Mouse (Mus musculus): Measurements from ENCODE around the gene Csf2rb2.
"Not testable (repeated sequence)": the region's sequence is repeated elsewhere in the genome, so short reads cannot be mapped to it uniquely, and the experiment has no call there.

Gene Csf2rb2

DNA sequence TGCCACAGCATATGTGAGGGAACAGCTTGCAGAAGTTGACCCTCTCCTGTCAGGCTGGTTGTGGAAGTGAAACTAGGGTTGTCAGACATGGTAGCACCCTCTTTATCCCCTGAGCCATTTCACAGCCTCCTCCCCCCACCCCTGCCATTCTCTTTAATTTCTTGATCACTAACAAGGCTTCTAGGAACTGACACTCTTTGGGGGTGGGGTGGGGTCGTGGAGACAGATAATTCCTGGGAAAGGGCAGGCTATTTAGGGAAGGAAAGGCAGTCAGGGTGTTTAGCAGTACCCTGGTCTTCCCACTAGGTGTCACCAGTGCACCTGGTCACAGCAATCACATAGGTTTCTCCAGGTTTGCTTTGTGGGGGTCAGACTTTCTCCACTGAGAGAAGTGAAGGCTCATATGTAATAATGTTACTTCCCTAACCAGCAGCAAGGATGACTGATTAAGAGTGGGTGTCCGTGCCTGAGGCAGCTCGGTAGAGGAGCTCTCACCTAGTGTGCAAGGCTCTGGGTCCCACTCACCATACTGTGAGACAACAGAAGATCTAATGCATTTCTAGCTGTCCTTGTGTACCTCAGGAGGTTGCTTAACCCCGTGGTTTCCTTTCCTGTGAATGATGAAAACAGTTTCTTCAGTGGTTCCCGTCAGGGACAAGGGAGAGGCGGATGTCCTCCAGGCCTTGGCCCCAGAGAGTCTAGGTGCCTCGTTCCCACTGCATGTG, 48.0 kb downstream of the Csf2rb2 start:
- DNase-seq (ENCODE audit: low spot score), result no peak

DNA sequence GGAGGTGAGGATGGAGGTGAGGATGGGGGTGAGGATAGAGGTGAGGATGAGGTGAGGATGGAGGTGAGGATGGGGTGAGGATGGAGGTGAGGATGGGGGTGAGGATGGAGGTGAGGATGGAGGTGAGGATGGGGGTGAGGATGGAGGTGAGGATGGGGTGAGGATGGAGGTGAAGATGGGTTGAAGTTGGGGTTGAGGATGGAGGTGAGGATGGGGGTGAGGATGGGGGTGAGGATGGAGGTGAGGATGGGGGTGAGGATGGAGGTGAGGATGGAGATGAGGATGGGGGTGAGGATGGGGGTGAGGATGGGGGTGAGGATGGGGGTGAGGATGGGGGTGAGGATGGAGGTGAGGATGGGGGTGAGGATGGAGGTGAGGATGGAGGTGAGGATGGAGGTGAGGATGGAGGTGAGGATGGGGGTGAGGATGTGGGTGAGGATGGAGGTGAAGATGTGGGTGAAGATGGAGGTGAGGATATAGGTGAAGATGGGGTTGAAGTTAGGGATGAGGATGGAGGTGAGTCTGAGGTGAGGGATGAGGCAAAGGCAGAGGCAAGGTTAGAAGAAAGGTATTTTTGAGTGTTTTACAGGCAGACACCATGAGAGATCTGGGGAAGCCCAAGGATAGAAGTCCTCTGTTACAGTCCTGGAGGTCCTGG, 48.8 kb downstream of the Csf2rb2 start:
- DNase-seq (ENCODE audit: low spot score), result not testable (repeated sequence)

DNA sequence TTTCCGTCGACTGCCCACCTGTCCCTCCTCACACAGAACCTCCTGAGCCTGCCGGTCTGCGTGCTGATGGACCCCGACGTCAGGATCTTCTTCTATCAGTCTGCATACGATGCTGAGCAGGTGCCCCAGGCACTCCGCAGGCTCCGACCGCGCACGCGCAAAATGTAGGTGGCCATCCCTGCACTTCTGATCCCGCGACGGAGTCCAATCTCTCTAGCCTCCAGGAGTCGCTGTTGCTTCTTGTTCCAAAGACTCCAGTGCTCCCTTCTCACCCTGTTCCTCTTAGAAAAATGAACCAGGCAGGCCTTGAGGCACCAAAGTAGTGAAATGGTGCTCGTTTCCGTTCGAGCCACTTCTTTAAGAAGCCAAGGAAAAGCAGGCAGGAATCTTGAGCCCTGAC, 50.8 kb downstream of the Csf2rb2 start:
- DNase-seq (ENCODE audit: low spot score), result no peak

- DNase-seq (ENCODE audit: low spot score), result no peak
Observed at GRCm38 (mm10) chr15:78248410-78248809, 57.1 kb downstream of the Csf2rb2 start.

DNA sequence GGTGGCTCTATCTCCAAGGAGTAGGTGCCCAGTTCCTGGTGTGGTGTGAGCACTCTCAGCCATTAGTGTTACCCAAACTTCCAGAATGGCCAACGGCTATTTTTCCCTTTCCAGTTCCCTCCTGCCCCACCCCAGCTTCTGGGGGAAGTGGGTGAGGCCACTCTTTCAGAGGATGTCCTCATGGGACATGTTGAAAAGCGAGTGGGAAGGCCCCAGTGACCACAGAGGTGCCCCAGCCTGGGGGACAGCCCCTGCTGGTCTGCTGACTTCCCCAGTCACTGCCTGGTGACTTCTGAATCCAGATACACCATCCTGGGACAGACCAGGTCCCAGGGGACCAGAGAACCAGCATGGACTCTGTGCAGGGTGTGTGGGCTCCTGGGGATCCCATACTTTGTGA, 57.9 kb downstream of the Csf2rb2 start:
- no peak for DNase-seq (ENCODE audit: low spot score)

DNA sequence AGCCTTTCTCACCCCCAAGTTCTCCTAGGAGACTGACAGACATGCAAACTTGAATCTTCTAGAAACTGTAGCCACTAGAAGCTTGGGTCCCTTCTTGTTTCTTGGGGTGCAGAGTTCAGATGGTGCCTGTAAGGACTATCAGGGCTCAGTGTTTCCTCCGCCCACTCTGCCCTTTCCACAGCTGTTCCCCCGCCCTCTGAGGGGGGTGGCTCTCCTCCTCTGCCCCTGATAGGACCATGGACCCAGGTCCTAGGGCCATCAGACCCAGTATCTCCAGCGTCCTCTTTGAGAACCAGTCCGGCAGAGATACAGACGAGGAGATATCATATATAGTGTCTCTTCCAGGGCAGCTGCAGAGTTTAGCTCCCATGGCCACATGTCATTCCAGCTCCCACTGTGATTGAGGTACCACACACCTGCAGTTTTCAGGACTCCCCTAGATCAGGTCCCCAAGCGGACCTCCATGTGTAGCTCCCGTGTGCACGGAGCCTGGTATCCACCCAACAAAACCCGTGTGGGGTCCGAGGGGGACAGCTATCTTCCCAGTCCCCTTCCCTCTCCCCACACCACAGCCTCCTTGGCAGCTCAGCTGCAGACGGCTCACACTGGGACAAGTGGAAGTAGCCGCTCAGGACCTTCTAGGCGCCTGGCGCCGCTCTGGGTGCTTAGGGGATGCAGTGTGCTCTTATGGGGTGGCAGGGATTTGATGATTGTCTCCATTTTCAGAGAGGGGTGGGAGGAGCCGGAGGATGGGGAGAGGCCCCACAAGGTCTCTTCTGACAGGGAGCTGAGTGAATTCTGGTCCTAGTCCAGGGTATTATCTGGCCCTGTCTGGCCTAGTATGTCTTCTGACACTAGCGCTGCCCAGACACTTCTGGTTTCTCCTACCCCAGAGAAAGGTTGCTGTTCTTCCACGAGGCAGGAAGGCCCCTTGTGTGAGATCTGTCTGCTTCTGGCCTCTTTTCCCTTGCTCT, 59.1 kb downstream of the Csf2rb2 start:
- no peak for DNase-seq (ENCODE audit: low spot score)

GRCm38 (mm10) chr15:78244695-78245492, 60.6 kb downstream of the Csf2rb2 start, which contains the start of gene Ncf4:
Gene Ncf4 (plus strand): TSS chr15:78244801.
- DNase-seq (ENCODE audit: low spot score), result no peak

GRCm38 (mm10) chr15:78243774-78244173, 61.7 kb downstream of the Csf2rb2 start:
- no peak for DNase-seq (ENCODE audit: low spot score)

DNA sequence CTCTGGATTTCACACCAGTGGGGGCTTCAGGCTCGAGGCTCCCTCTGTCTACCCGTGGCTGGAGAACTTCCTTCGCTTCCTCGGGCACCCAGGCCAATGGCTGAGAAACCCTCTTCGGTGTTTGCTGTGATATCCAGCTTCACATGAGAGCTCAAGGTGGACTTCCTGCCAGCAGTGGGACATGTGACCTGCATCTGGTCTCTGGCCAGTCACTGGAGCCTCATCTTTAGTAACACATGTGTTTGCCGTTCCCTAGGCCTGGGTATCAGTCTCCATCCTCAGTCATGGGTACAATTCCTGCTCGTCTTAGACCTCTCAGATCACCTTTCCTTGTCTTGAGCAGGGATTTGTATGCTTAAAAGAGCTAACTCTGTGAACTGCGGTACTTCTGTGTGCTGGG, 62.5 kb downstream of the Csf2rb2 start:
- DNase-seq (ENCODE audit: low spot score), result no peak

DNA sequence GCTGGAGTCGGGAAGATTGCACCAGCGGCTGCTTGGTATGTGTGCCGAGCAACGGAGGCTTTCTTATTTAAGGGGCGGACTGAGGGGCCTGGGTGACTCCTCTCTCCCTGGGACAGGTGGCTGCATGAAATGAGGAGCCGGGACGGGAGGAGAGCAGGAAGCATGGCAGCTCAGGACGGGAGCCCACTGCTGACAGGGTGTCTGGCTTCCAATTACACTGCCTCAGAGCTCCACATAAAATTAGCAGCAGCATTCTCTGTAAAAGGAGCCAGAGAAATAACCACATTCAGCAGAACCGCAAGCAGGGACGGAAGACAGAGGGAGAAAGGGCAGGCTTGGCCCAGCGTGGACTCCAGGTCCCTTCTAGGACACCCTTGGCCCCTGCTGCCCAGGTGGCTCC, 64.2 kb downstream of the Csf2rb2 start:
- no peak for DNase-seq (ENCODE audit: low spot score)

- no peak for DNase-seq (ENCODE audit: low spot score)
Observed at GRCm38 (mm10) chr15:78239956-78240617, 65.4 kb downstream of the Csf2rb2 start.

DNA sequence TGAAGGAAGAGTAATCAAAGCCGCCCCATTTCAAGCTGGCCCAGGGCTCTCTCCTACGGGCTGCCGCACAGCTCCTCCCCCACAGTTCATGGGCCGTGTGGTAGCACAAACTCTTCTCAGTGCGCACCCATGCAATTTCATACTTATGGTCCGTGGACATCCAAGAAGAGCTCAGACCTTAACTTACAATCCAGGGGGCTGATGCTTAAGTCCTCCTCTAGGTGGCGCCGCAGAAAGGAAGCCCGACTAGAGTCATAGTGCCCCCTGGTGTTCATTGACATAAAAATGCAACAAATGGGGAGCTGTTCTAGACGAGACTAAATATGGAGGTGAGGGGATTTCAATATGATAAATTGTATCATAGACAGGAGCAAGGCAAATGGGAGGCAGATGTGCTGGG, 66.1 kb downstream of the Csf2rb2 start:
- DNase-seq (ENCODE audit: low spot score), result no peak

DNA sequence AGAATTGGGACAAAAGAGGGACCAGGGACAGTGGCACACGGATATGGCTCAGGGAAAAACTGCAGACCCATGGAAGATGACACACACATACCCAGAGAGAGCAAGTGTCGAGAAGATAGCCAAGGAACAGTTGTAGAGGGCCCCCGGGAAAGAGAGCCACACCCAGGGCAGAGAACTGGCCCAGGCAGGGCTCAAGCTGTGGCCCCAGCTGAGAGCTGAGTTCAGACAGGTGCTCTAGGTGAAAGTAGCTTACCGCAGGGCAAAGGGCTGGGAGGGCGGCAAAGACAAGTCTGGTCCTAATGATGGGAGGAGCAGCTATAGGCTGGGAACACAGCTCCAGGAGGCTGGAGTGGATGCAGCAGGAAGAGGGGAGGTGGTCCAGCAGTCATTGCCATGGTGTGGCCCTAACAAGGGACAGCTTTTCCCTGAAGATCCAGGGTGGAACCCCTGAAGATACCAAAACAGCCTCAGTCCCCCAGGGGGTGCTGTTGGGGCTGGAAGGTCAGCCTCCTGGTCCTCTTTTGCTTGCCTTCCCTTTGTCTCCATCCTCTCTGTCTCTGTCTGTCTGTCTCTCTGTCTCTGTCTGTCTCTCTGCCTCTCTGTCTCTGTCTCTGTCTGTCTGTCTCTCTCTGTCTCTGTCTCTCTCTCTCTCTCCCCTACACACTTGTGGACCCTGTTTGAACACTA, 70.6 kb downstream of the Csf2rb2 start:
- no peak for DNase-seq (ENCODE audit: low spot score)

Measured in ovary, adult 18-20 months (tissue).